ENCODE assay signal across 10 mouse cellular contexts in the genomic region with DNA sequence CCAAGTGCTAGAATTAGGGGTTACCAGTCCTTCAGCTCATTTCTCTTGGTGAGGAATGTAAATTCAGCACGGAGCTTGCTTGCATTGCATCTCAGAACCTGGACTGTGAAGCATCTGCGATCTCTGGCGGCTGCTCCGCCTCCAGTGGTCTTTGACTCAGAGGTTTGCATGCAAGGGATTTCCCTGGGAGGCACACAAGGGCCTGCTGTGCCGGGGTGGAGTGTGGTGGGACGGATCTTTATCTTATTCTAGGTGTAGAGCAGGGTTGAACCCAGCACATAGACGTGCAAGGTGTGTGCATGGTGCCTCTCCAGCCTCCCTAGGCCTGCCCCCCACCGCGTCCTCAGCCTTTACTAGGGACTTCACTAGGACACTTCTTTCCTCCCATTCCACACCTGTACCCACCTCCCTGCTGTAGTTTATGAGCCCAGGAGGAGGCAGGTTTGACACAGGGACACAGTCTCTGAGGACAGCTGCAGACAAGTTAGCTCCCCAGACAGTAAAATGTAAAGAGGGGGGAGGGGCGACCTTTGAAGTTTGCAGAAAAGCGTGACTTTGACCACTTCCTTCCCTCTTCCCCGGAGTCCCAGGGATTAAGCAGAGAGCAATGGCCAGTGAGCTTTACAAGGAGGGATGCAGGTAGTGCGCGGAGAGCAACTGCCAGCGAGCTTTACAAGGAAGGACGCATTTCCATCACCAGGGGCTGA. TPM values are rescaled to one million over a fixed set of nuclear protein-coding genes. Genes with fewer than 3 reads are reported as not detected.
DNase-seq lines count a peak whose midpoint lies in the region; ATAC-seq lines count a peak whose summit lies in the region.
"Had no signal": no experiment of that assay in that cellular context is flagged by ENCODE, and none has a peak within 500 bp of the region (broad histone marks: within the 10 kb centered on the region; RNA-seq: fewer than 3 reads in every experiment).

No protein-coding gene starts in this region.

- no peaks in the 10 kb centered on the region for H3K9me3 ChIP-seq in forebrain, embryonic 10.5 days
- H3K9me3 ChIP-seq in forebrain, embryonic 14.5 days (replicated peaks; ENCODE audit: control insufficient read depth, low read length) = no peaks in the 10 kb centered on the region
- H3K9me3 ChIP-seq in neural tube, embryonic 12.5 days = no peaks in the 10 kb centered on the region
- H3K9me3 ChIP-seq in neural tube, embryonic 15.5 days (replicated peaks) = no peaks in the 10 kb centered on the region

- ATAC-seq in forebrain, embryonic 14.5 days = no peak
- no peak for ATAC-seq in neural tube, embryonic 12.5 days (ENCODE audit: low FRiP score, low read depth)
- ATAC-seq in neural tube, embryonic 15.5 days (ENCODE audit: low FRiP score) = no peak

- H3K9ac ChIP-seq in forebrain, embryonic 14.5 days (ENCODE audit: low read length) = no peak overlapping the region
- no peak overlapping the region for H3K9ac ChIP-seq in neural tube, embryonic 12.5 days
- no peak overlapping the region for H3K9ac ChIP-seq in neural tube, embryonic 15.5 days (replicated peaks)

- peak overlapping the region; percentile 4; the same call in 1 of the 2 replicates for H3K4me3 ChIP-seq in forebrain, embryonic 10.5 days
- H3K4me3 ChIP-seq in forebrain, embryonic 14.5 days (ENCODE audit: low read depth, low read length) = no peak overlapping the region
- no peak overlapping the region for H3K4me3 ChIP-seq in neural tube, embryonic 12.5 days
- no peak overlapping the region for H3K4me3 ChIP-seq in neural tube, embryonic 15.5 days (replicated peaks)

- DNase-seq in forebrain, embryonic 10.5 days (ENCODE audit: extremely low spot score, low spot score) = no peak
- DNase-seq in forebrain, embryonic 14.5 days (ENCODE audit: low spot score) = no peak
- peak; percentile 43 to 62 for DNase-seq in kidney, postnatal 4 days
- DNase-seq in yolk sac, embryonic 10.5 days (ENCODE audit: low spot score) = peak; percentile 87
- DNase-seq in lung, postnatal 4 days = no peak
- DNase-seq in adipocyte (ENCODE audit: low spot score) = no peak
- DNase-seq: B cell, adult 2 months had no signal

- H3K36me3 ChIP-seq in forebrain, embryonic 10.5 days (replicated peaks) = no peaks in the 10 kb centered on the region
- H3K36me3 ChIP-seq in forebrain, embryonic 14.5 days (ENCODE audit: control insufficient read depth, insufficient read depth, low read length) = no peaks in the 10 kb centered on the region
- H3K36me3 ChIP-seq in neural tube, embryonic 12.5 days = no peaks in the 10 kb centered on the region
- H3K36me3 ChIP-seq in neural tube, embryonic 15.5 days = no peaks in the 10 kb centered on the region

- H3K4me1 ChIP-seq in forebrain, embryonic 10.5 days = peaks cover 42% of the 10 kb centered on the region
- H3K4me1 ChIP-seq in forebrain, embryonic 14.5 days (ENCODE audit: control insufficient read depth, insufficient read depth, low read length) = no peaks in the 10 kb centered on the region
- peaks cover 17% of the 10 kb centered on the region for H3K4me1 ChIP-seq in neural tube, embryonic 12.5 days
- peaks cover 13% of the 10 kb centered on the region for H3K4me1 ChIP-seq in neural tube, embryonic 15.5 days

- H3K27me3 ChIP-seq in forebrain, embryonic 10.5 days (ENCODE audit: poor library complexity, severe bottlenecking) = peaks cover 45% of the 10 kb centered on the region
- 0 out of 2 replicates have a peak, but pooled peaks cover under 1% of the 10 kb centered on the region for H3K27me3 ChIP-seq in forebrain, embryonic 14.5 days (replicated peaks; ENCODE audit: control insufficient read depth, insufficient read depth, low read length)
- H3K27me3 ChIP-seq in neural tube, embryonic 12.5 days (replicated peaks) = peaks cover 10% of the 10 kb centered on the region; the same call in 1 of the 2 replicates
- H3K27me3 ChIP-seq in neural tube, embryonic 15.5 days (replicated peaks) = peaks cover 7% of the 10 kb centered on the region; the same call in 1 of the 2 replicates

- H3K4me2 ChIP-seq in forebrain, embryonic 14.5 days (ENCODE audit: low read length) = no peak overlapping the region
- H3K4me2 ChIP-seq in neural tube, embryonic 12.5 days (replicated peaks) = 0 out of 2 replicates have a peak overlapping the region, but pooled peaks have one; percentile 16
- H3K4me2 ChIP-seq in neural tube, embryonic 15.5 days = no peak overlapping the region

- H3K27ac ChIP-seq in forebrain, embryonic 10.5 days = peak overlapping the region; percentile 48; the same call in 1 of the 2 replicates
- H3K27ac ChIP-seq in forebrain, embryonic 14.5 days (ENCODE audit: low read depth, low read length) = no peak overlapping the region
- H3K27ac ChIP-seq in neural tube, embryonic 12.5 days = no peak overlapping the region
- H3K27ac ChIP-seq in neural tube, embryonic 15.5 days (replicated peaks) = no peak overlapping the region
- H3K27ac ChIP-seq: macrophage had no signal

- 3% methylated on average over 16 of the region's 16 CpGs for WGBS in forebrain, embryonic 10.5 days
- 7% methylated on average over 16 of the region's 16 CpGs for WGBS in forebrain, embryonic 14.5 days
- WGBS in neural tube, embryonic 12.5 days = 4% methylated on average over 16 of the region's 16 CpGs
- 4% methylated on average over 16 of the region's 16 CpGs for WGBS in neural tube, embryonic 15.5 days

RNA-seq across cellular contexts. Expression of a gene that starts 25.5 kb away (rescaled TPM):
- 0.43 and 0.52 TPM in 2 replicates for polyA plus RNA-seq in forebrain, embryonic 10.5 days (2016; fragmentation: Nextera tagmentation; extraction: Ambion mirVana)
- 0.67 and 0.83 TPM in 2 replicates for polyA plus RNA-seq in forebrain, embryonic 14.5 days (2014; fragmentation: Nextera tagmentation; extraction: Ambion mirVana)
- polyA plus RNA-seq in neural tube, embryonic 12.5 days (2016; fragmentation: Nextera tagmentation; extraction: Ambion mirVana) = 1.3 and 2.0 TPM in 2 replicates
- 0.31 and 0.35 TPM in 2 replicates for polyA plus RNA-seq in neural tube, embryonic 15.5 days (2015; fragmentation: Nextera tagmentation; extraction: Ambion mirVana)
- polyA plus RNA-seq: macrophage had no signal

RNA-seq across cellular contexts. Expression of a gene that starts 53.0 kb away (rescaled TPM):
- polyA plus RNA-seq in forebrain, embryonic 10.5 days (2016; fragmentation: Nextera tagmentation; extraction: Ambion mirVana) = 0.35 and 0.66 TPM in 2 replicates
- 0.35 and 0.51 TPM in 2 replicates for polyA plus RNA-seq in forebrain, embryonic 14.5 days (2014; fragmentation: Nextera tagmentation; extraction: Ambion mirVana)
- 0.41 and 0.44 TPM in 2 replicates for polyA plus RNA-seq in neural tube, embryonic 12.5 days (2016; fragmentation: Nextera tagmentation; extraction: Ambion mirVana)
- polyA plus RNA-seq in neural tube, embryonic 15.5 days (2015; fragmentation: Nextera tagmentation; extraction: Ambion mirVana) = 0.65 and 0.79 TPM in 2 replicates
- polyA plus RNA-seq: macrophage had no signal

Comparison
In these comparisons a context has a peak if more than half of its experiments do, and no peak if none do; other contexts are left out.
1. DNase-seq: peak in kidney, postnatal 4 days (2 of 2) and yolk sac, embryonic 10.5 days (single experiment); none in forebrain, embryonic 10.5 days (single experiment), forebrain, embryonic 14.5 days (single experiment), lung, postnatal 4 days (0 of 2) and adipocyte (single experiment).